Mouse (Mus musculus): ENCODE data around the gene Olfr1420. TPM values are rescaled to one million over a fixed set of nuclear protein-coding genes. Genes with fewer than 3 reads are reported as not detected.
"Not testable (repeated sequence)": the region's sequence is repeated elsewhere in the genome, so short reads cannot be mapped to it uniquely, and the experiment has no call there.

Olfr1420 gene
- not detected for total RNA-seq (2021)
- long read RNA-seq, experiment 1, result 0 reads
- long read RNA-seq, experiment 2, result 0 reads

DNA sequence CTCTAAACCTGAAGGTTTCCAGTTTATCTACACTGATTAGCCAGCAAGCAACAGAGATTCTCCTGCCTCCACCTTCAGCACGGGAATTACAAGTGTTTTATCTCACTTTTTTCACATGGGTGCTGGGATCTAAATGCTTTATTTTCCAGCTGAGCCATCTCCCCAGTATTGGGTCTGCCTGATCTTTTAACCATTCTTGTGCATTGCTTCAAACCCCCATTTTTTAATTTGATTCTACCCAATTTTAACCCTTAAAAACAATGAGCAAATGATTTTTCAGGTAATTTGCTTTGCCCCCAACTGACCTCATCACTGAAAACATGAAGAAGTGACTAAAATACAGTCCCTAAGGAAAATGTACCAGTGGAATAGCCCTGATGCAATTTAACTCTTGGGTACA is at the start of gene Olfr1420:
TSS of gene Olfr1420 (plus strand) at position 301 of the 400 bp plus-strand sequence.
- no peak for DNase-seq (ENCODE audit: low spot score)

DNA sequence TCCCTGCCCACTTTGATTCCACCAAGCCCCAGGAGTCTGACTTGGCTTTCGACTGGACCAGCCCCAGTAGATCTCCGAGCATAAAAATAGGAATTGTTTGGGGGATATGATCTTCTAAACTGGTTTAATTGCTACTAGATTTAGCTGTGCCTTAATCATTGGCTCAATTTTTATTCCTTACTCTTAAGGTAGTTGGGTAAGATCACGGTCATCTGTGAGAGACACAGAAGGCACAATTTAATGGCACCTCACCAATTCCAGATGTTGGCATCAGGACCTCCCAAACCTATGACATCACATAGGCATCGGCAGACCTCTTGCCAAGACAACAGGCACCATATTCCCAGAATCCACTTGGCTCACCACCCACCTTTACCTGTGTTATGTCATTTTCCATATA is 47.2 kb upstream of the Olfr1420 start, which contains the start of gene Olfr1417:
TSS of gene Olfr1417 (minus strand) at position 101 of the 400 bp plus-strand sequence.
- DNase-seq (ENCODE audit: low spot score), result no peak

DNA sequence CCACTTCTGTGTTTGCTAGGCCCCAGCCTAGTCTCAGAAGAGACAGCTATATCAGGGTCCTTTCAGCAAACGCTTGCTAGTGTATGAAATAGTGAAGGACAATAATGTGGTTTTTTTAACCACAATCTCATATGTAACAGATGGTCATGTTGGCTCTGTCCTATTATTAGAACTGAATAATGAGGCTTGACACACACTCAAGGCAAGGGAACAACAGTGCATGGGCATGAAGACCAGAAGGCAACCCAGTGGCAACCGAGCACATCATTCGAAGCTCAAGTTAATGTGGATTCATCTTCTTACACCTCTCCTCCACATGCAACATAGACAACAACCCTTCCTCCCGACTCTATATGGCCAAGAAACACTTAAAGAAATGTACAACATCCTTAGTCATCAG is 40.0 kb upstream of the Olfr1420 start:
- no peak for DNase-seq (ENCODE audit: low spot score)

DNA sequence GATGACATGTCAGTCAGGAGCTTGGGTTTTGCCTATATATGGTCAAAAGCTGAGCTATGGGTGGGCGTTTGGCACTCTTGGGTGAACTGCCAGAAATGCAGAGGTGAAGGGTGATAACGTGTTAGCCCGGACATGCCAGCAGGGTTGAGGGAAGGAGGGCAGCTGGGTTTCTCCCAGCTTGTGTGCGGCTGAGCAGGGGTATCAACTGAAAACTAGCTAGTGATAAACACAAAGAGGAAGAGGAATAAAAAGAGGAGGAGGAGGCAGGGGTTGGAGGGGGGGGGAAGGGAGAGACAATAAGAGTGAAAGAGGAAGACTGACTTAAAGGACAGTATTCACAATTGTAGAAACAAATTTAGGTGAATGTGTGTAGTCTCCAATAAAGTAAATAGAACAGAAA is 33.7 kb upstream of the Olfr1420 start:
- DNase-seq (ENCODE audit: low spot score), result no peak

DNA sequence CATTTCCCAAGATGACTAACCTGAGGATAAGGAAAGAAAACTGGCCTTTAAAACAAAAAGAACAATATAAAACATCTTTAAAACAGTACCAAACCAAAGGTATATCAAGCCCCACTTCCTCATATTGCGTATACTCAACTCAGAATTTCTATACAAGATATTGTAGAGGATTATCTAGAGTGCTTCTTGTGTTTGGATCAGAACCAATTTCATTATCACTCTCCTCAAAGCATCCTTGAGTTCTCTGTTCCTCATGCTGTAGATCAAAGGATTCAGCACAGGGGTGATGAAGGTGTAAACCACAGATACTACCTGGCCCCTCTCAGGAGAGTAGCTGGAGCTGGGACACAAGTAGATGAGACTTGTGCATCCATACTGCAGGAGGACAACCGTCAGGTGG is 31.5 kb upstream of the Olfr1420 start:
- DNase-seq (ENCODE audit: low spot score), result no peak

DNA sequence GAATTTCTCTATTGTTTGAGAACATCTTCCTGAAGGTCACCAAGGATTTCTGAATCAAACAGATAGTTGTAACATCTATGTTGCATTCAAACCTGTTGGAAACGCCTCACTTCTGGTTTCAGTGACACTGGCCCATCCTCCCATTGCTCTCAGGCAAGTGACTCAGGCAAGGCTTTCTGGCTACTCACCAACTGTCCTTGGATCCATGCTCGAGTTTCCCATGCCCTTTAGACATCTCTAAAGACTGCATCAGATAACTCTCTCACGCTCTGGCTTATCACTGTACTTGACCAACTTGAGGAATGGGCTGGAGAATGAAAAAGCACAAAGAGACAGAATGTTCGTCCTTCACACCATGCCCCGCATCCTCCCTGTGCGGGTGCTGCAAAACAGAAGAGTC is 29.9 kb upstream of the Olfr1420 start:
- DNase-seq (ENCODE audit: low spot score), result no peak

DNA sequence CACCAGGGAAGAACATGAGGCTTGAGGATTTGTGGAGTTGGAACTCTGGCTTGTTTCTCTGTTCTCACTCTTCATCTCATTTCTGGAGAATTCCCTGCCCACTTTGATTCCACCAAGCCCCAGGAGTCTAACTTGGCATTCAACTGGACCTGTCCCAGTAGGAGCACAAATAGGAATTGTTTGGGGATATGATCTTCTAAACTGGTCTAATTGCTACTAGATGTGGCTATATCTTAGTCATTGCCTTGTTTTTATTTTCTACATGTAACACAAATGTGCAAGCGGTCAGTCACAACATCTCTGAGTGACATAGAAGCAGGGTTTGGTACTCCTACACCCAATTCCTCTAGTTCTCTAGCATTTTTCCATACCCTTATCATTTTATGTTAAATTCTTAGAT is 25.4 kb upstream of the Olfr1420 start, which contains the start of gene Olfr1418:
TSS of gene Olfr1418 (minus strand) at position 101 of the 400 bp plus-strand sequence.
- DNase-seq (ENCODE audit: low spot score), result no peak

DNA sequence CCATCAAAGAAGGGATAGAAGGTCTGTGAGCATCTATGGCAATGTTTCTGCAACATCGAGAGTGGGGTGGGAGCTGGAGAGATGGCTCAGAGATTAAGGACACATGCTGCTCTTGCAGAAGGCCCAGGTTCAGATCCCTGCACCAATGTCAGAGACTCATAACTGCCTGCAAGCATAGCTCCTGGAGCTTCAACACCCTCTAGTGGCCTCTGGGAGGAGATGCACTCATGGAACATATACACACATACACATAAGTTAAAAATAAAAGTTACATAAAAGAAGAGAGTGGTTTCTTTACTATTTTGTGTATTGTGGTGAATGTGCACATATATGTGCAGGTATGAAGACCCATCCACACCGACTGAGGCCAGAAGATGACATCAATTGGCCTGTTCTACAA is 18.5 kb upstream of the Olfr1420 start:
- DNase-seq (ENCODE audit: low spot score), result no peak

DNA sequence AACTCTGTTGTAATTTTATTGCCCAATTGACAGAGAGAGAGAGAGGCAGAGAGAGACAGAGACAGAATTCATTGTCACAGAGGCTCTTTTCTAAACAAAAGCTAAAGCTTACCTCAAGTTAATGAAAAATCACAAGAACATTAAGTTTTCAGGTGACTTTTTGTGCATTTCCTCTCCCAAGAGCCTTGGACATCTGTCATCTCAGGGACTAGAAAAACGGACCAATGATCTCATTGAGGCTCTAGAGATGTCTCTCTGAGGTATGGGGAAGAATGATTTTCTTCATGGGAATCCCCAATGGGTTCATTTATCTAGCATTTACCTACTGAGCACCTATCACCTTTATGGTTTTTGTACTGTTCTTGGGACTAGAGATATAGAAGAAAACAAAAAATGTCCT is 11.4 kb upstream of the Olfr1420 start, which contains the start of gene Olfr1419:
TSS of gene Olfr1419 (minus strand) at position 101 of the 400 bp plus-strand sequence.
- no peak for DNase-seq (ENCODE audit: low spot score)

DNA sequence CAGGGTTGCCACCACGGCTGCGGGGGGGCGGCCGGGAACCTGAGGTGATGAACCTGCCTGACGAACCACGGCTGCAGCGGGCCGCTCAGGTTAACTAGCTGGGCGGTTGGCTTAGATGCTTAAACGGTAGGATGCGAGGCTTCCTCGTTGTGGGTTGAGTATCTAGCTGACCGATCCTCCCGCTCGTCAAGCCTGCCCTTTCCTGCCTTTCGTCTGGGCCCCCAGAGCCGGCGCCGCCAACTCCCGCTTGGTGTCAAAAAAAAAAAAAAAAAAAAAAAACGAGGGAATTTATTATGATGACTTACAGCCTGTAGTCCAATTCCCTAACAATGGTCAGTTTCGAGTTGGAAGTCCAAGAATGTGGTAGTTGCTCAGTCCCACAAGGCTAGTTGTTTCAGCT is 8.0 kb upstream of the Olfr1420 start:
- not testable (repeated sequence) for DNase-seq (ENCODE audit: low spot score)

DNA sequence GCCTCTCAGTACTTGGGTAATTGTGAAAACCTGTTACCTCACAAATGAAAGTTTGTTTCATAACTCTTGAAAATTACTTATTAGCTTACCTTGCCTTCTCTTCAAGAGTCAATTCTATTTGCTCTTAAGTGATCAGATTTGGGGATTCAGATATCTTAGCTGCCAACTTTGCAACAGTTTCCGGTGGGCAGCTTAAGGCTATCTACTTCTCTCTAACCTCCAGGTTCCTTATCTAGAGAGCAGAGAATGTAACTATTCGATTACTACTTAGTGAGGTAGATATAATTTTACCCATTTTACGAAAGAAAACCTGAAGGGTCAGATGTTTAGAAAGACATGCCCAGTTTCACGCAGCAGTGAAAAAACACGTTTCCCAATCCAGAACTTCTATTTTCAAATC is 24.7 kb downstream of the Olfr1420 start:
- DNase-seq (ENCODE audit: low spot score), result no peak

DNA sequence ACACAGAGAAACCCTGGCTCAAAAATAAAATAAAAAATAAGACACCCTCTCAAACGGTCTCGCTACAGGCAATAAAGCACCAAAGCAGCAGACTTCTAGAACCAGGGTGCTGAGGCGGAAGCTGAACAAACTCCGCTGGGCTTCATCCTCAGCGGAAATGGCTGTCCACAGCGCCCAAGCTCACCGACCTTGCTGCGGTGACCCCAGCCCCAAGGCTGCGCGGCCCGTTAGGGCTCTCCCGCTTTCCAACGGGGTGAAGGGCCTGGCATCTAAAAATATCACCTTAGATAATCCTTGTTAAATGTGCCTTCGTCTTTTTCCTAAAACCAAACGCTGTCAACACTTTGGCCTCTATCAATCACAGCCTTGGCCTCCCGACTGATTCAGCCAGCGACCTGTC is 25.2 kb downstream of the Olfr1420 start:
- DNase-seq (ENCODE audit: low spot score), result no peak

DNA sequence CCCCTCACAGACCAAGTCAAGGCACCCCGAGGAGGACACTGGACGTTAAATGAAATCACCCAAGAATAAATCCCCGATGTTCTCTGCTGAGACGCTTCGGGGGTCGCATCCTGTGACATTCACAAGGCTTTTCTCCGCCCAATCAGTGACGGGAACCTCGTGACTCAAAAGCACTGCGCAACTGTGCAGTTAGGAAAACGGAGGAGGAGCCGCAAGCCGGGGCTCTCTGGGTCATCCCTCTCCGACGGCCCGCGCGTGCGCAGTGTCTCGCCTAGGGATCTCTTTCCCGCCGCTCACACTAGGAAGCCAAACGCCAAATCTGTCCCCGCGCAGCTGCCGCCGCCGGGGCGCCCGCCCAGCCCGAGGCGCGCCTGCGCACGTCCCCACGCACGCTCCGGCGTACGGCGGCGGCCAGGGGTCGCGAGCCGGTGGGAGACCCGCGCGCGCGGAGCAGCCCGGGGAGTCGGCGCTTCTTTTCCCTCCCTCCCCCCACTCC is 25.7 kb downstream of the Olfr1420 start, which contains the start of gene Patl1:
TSS of gene Patl1 (plus strand) at position 363 of the 496 bp plus-strand sequence.
- peak; percentile 98 for DNase-seq (ENCODE audit: low spot score)

DNA sequence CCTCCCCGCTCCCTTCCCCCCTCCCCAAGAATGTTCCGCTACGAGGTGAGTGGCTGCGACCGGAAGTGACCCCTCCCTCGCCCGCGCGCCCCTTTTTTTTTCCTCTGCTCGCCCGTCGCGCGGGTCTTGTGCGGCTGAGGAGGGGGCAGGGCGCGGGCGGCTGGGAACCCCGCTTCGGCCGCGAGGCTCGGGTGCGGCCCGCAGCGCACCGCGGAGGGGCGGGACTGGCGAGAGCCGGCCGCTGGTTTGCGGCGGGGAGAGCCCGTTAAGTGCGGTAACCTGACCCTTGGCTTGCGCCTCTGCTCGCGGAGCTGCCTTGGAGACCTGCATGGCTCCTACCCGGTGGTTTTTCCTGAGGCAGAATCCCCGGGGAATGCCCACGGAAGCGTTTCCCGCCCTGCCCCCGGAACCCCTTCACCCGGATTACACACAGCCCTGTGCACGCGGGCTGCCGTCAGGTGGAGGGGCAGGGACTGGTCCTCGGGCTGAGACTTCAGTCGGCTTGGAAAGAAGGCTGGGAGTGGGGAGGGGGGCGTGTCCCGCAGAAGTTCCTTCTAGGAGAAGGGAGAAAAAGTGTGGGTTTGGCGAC is 26.3 kb downstream of the Olfr1420 start:
- DNase-seq (ENCODE audit: low spot score), result peak; percentile 59

DNA sequence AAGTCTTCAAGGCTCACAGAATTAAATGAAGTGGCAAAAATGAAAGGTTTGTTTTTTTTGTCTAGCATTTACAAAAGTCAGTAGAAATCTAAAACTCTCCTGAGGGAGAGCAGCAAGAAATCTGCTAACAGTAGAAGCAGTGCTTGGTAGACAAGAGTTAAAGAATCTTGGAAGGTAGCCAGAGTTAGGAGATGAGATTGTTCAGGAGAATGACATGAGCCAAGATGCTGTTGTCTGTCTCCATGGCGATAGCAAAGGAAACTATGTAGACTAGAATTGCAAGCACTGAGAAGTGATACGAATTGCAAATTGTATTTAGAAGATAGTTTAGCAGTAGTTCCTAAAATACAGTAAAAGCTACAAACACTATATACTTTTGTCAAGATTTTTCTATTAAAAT is 29.4 kb downstream of the Olfr1420 start:
- peak; percentile 10 for DNase-seq (ENCODE audit: low spot score)

DNA sequence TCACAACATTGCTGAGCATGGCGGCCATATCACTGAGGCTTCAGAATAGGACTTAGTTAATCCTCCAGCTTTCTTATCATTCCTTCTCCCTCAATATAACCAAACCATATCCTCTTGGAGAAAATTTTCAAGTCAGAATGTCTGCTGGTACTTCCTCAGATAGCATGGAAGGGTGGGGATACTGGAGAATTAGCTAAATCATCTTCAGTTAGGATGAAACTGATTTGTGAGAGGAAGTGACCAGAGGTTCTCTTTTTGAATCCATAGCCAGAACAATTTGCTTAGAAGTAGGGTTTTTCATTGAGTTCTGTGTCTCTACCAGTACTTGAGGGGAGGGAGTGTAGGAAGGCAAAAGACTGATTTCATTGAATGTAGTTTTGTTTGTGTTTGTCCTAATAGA is 35.7 kb downstream of the Olfr1420 start:
- no peak for DNase-seq (ENCODE audit: low spot score)

DNA sequence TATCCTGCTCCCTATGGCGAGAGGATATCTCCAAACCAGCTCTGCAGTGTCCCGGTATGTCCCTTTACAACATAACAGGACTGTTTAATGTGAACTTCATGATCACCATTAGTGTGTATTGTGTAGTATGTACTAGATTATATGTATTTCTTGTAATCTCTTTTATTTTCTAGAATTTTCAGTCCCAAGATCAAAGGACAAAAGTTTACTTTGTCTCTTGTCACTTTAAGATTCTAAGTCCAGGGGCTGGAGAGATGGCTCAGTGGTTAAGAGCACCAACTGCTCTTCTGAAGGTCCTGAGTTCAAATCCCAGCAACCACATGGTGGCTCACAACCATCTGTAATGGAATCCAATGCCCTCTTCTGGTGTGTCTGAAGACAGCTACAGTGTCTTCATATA is 36.1 kb downstream of the Olfr1420 start:
- DNase-seq (ENCODE audit: low spot score), result not testable (repeated sequence)

DNA sequence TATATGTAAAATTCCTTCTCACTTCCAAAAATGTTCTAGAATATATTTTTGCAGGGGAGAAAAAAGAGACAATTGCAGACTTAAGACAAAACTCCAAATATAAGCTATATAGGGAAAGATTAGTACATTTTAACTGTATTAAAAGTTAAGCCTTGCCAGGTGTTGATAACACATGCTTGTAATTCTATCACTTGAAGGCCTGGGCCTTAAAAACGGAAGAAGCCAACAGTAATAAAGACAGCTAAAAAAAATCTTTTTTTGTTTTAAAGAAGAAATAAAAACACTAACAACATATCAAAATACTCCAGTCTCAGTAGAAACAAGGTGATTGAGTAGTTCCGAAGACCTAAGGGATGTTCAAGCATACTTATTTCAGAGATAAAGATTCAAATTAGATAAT is 40.0 kb downstream of the Olfr1420 start:
- no peak for DNase-seq (ENCODE audit: low spot score)

DNA sequence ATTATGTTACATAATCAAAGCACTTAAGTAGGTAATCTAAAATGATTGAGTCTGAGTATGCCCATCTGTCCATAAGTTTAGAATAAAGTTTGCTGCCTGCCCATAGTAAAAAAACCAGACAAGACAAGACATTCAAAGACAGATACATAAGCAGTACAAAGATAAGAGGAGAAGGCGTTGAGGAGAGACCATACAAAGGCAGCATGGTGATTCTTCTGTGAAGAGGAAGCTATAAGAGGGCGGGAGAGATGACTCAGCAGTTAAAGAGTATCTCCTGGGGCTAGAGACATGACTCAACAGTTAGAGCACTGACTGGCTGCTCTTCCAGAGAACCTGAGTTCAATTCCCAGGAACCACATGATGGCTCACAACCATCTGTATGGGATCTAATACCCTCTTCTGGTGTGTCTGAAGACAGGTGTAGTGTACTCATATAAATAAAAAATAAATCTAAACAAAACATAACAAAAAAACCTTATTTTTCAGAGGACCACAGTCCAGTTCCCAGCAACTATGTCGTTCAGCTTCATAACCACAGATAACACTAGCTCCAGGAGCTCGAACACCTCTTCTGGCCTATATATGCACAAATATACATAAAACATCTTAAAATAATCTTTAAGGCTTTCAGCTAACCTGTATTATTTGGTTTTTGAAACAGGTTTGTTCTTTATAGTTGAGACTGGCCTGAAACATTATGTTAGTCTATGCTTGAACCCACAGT is 41.8 kb downstream of the Olfr1420 start:
- no peak for DNase-seq (ENCODE audit: low spot score)

DNA sequence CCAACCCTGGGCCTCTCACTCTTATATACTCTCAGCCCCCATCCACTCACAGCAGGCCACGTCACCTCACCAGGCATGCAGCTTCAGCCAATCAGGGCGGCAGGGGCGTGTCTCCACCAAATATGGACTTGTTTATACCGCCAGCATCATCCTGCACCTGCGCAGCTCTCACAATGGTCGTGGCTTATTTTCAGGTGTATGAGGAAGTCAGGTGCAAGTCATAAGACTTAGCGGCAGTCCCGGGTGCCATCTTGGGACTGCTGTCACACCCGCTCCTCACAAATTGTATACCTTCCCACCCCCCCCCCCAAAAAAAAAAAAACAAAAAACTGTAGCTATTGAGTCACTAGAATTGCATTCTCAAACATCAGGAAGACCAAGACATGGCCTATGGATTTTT is 60.1 kb downstream of the Olfr1420 start:
- DNase-seq (ENCODE audit: low spot score), result not testable (repeated sequence)

Data from gastrocnemius, adult 18-20 months (tissue).